Mouse (Mus musculus): ENCODE data around the gene 4930562C15Rik. TPM values are rescaled to one million over a fixed set of nuclear protein-coding genes. Genes with fewer than 3 reads are reported as not detected.

Gene 4930562C15Rik
- total RNA-seq, 1 experiment, result 0.09 TPM

GRCm38 (mm10) chr16:4862863-4863483, 27.8 kb downstream of the 4930562C15Rik start:
- in situ Hi-C loops (cut with MboI; ENCODE audit: low sequenced_read_pairs in 2 of 2, unreplicated experiment in 2 of 2), result no loop called here
- no peak overlapping the region for H3K9ac ChIP-seq (ENCODE audit: insufficient read depth, low read depth, low read length, poor library complexity, severe bottlenecking)
- H3K36me3 ChIP-seq (ENCODE audit: control insufficient read depth, insufficient read depth, low read length, poor library complexity, severe bottlenecking), result no peaks in the 10 kb centered on the region
- DNase-seq (ENCODE audit: low read depth, low spot score), result no peak
- no peak overlapping the region for H3K27ac ChIP-seq (ENCODE audit: insufficient read depth, low read depth, low read length, poor library complexity, severe bottlenecking)
- H3K4me1 ChIP-seq (ENCODE audit: control insufficient read depth in 2 of 2, insufficient read depth in 2 of 2, low read length in 2 of 2, poor library complexity in 1 of 2), result peaks cover 0 to 3% of the 10 kb centered on the region in 2 experiments; a peak in 1 of 4 replicates
- no peak overlapping the region for H3K4me3 ChIP-seq (ENCODE audit: insufficient read depth in 1 of 2, low read depth in 1 of 2, low read length in 2 of 2, poor library complexity in 1 of 2, severe bottlenecking in 1 of 2)
- no peak for TF ChIP-seq MAFK (IDR thresholded peaks at IDR 0.05; ENCODE audit: insufficient read depth, low read depth, low read length)
- TF ChIP-seq HCFC1 (IDR thresholded peaks at IDR 0.05; ENCODE audit: borderline replicate concordance, insufficient read depth, low read length), result no peak
- TF ChIP-seq CHD2 (IDR thresholded peaks at IDR 0.05; ENCODE audit: low read depth, low read length), result no peak
- no peak for TF ChIP-seq ZNF384 (IDR thresholded peaks at IDR 0.05; ENCODE audit: low read depth, low read length)
- TF ChIP-seq ZC3H11A (IDR thresholded peaks at IDR 0.05; ENCODE audit: borderline replicate concordance, low read depth, low read length), result no peak
- no peaks in the 10 kb centered on the region for H3K9me3 ChIP-seq (ENCODE audit: control insufficient read depth, insufficient read depth, low read depth, low read length)

GRCm38 (mm10) chr16:4863742-4864141, 28.5 kb downstream of the 4930562C15Rik start:
- in situ Hi-C loops (cut with MboI; ENCODE audit: low sequenced_read_pairs in 2 of 2, unreplicated experiment in 2 of 2), result no loop called here
- H3K36me3 ChIP-seq (ENCODE audit: control insufficient read depth, insufficient read depth, low read length, poor library complexity, severe bottlenecking), result no peaks in the 10 kb centered on the region
- no peak overlapping the region for H3K4me3 ChIP-seq (ENCODE audit: insufficient read depth in 1 of 2, low read depth in 1 of 2, low read length in 2 of 2, poor library complexity in 1 of 2, severe bottlenecking in 1 of 2)
- peaks cover 0 to 3% of the 10 kb centered on the region in 2 experiments; a peak in 1 of 4 replicates for H3K4me1 ChIP-seq (ENCODE audit: control insufficient read depth in 2 of 2, insufficient read depth in 2 of 2, low read length in 2 of 2, poor library complexity in 1 of 2)
- TF ChIP-seq MAFK (IDR thresholded peaks at IDR 0.05; ENCODE audit: insufficient read depth, low read depth, low read length), result no peak
- TF ChIP-seq HCFC1 (IDR thresholded peaks at IDR 0.05; ENCODE audit: borderline replicate concordance, insufficient read depth, low read length), result no peak
- no peak for TF ChIP-seq CHD2 (IDR thresholded peaks at IDR 0.05; ENCODE audit: low read depth, low read length)
- TF ChIP-seq ZNF384 (IDR thresholded peaks at IDR 0.05; ENCODE audit: low read depth, low read length), result no peak
- no peak for TF ChIP-seq ZC3H11A (IDR thresholded peaks at IDR 0.05; ENCODE audit: borderline replicate concordance, low read depth, low read length)
- no peak for DNase-seq (ENCODE audit: low read depth, low spot score)
- H3K9ac ChIP-seq (ENCODE audit: insufficient read depth, low read depth, low read length, poor library complexity, severe bottlenecking), result no peak overlapping the region
- no peaks in the 10 kb centered on the region for H3K9me3 ChIP-seq (ENCODE audit: control insufficient read depth, insufficient read depth, low read depth, low read length)
- no peak overlapping the region for H3K27ac ChIP-seq (ENCODE audit: insufficient read depth, low read depth, low read length, poor library complexity, severe bottlenecking)

GRCm38 (mm10) chr16:4866101-4866695, 31.0 kb downstream of the 4930562C15Rik start:
- TF ChIP-seq ZNF384 (IDR thresholded peaks at IDR 0.05; ENCODE audit: low read depth, low read length), result no peak
- TF ChIP-seq CHD2 (IDR thresholded peaks at IDR 0.05; ENCODE audit: low read depth, low read length), result no peak
- TF ChIP-seq HCFC1 (IDR thresholded peaks at IDR 0.05; ENCODE audit: borderline replicate concordance, insufficient read depth, low read length), result no peak
- TF ChIP-seq ZC3H11A (IDR thresholded peaks at IDR 0.05; ENCODE audit: borderline replicate concordance, low read depth, low read length), result no peak
- no peak for TF ChIP-seq MAFK (IDR thresholded peaks at IDR 0.05; ENCODE audit: insufficient read depth, low read depth, low read length)
- in situ Hi-C loops (cut with MboI; ENCODE audit: low sequenced_read_pairs in 2 of 2, unreplicated experiment in 2 of 2), result no loop called here
- Histone ChIP-seq H3K36me3 (ENCODE audit: control insufficient read depth, insufficient read depth, low read length, poor library complexity, severe bottlenecking) (peaks cover 4% of the 10 kb centered on the region; the same call in 1 of the 2 replicates), H3K4me3 (ENCODE audit: insufficient read depth in 1 of 2, low read depth in 1 of 2, low read length in 2 of 2, poor library complexity in 1 of 2, severe bottlenecking in 1 of 2) (no peak overlapping the region), H3K9ac (ENCODE audit: insufficient read depth, low read depth, low read length, poor library complexity, severe bottlenecking) (no peak overlapping the region), H3K27ac (ENCODE audit: insufficient read depth, low read depth, low read length, poor library complexity, severe bottlenecking) (no peak overlapping the region), H3K9me3 (ENCODE audit: control insufficient read depth, insufficient read depth, low read depth, low read length) (no peaks in the 10 kb centered on the region), H3K4me1 (ENCODE audit: control insufficient read depth in 2 of 2, insufficient read depth in 2 of 2, low read length in 2 of 2, poor library complexity in 1 of 2) (peaks cover 0 to 3% of the 10 kb centered on the region in 2 experiments; a peak in 1 of 4 replicates)
- DNase-seq (ENCODE audit: low read depth, low spot score), result no peak

GRCm38 (mm10) chr16:4870490-4870889, 35.3 kb downstream of the 4930562C15Rik start:
- in situ Hi-C loops (cut with MboI; ENCODE audit: low sequenced_read_pairs in 2 of 2, unreplicated experiment in 2 of 2), result no loop called here
- no peak overlapping the region for H3K27ac ChIP-seq (ENCODE audit: insufficient read depth, low read depth, low read length, poor library complexity, severe bottlenecking)
- no peak for DNase-seq (ENCODE audit: low read depth, low spot score)
- TF ChIP-seq ZNF384 (IDR thresholded peaks at IDR 0.05; ENCODE audit: low read depth, low read length), result peak; percentile 81
- TF ChIP-seq MAFK (IDR thresholded peaks at IDR 0.05; ENCODE audit: insufficient read depth, low read depth, low read length), result no peak
- no peak for TF ChIP-seq CHD2 (IDR thresholded peaks at IDR 0.05; ENCODE audit: low read depth, low read length)
- H3K9me3 ChIP-seq (ENCODE audit: control insufficient read depth, insufficient read depth, low read depth, low read length), result no peaks in the 10 kb centered on the region
- no peak overlapping the region for H3K9ac ChIP-seq (ENCODE audit: insufficient read depth, low read depth, low read length, poor library complexity, severe bottlenecking)
- H3K4me1 ChIP-seq (ENCODE audit: control insufficient read depth in 2 of 2, insufficient read depth in 2 of 2, low read length in 2 of 2, poor library complexity in 1 of 2), result peaks cover 0 to 5% of the 10 kb centered on the region in 2 experiments; a peak in 1 of 4 replicates
- H3K36me3 ChIP-seq (ENCODE audit: control insufficient read depth, insufficient read depth, low read length, poor library complexity, severe bottlenecking), result peaks cover 21% of the 10 kb centered on the region
- H3K4me3 ChIP-seq (ENCODE audit: insufficient read depth in 1 of 2, low read depth in 1 of 2, low read length in 2 of 2, poor library complexity in 1 of 2, severe bottlenecking in 1 of 2), result no peak overlapping the region

Data from ES-E14 (cell line).